Mouse (Mus musculus): Measurements from ENCODE around the gene Hoxd3.

DNA sequence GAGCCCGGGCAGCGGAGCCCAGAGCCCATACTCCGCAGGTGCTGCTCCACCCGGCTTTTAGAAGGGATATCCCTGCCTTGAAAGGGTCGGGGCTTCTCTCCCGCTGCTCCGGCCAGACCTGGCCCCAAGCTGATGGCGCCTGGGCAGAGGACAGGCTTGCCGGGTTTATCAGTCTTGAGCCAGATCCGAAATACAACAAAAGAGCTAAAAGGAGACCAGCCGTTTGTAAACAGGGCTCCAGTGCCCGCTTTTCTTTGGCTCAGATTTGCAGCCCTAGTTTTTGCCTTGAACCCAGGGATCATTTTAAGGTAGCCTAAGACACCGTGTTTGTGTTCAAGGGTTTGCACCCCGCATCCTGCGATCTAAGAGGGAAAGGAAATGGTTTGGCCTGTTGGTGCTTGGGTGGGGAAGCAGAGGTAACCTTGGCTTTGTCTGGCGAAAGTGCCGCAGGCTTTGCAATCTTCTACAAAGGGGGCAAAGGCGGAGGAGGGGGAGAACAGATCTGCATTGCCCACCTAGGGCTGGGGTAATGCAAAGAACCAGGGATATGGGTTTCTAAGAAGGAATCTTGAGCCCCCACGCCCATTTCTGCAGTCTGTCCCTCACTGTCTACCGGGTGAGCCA lies 18.8 kb upstream of the Hoxd3 start:
- no peak for TF ChIP-seq TAL1 (IDR thresholded peaks at IDR 0.05; ENCODE audit: low read length)
- TF ChIP-seq GATA1 (IDR thresholded peaks at IDR 0.05; ENCODE audit: low read length), result no peak

Measured in erythroblast, embryonic 14.5 days (primary cell).